Mouse (Mus musculus) liver, postnatal 0 days (tissue): Measurements from ENCODE around the gene Ltb4r1.

Source experiments
- CTCF ChIP-seq: sonication (generic); IDR thresholded peaks from 2 replicates; pipeline ENCODE4 v1.5.1; 2016; ENCODE audit warnings: antibody characterized with exemption, low read depth
- EP300 ChIP-seq: IDR thresholded peaks from 2 replicates; pipeline ENCODE4 v1.6.1; 2016; ENCODE audit warnings: antibody characterized with exemption, low read depth, mild to moderate bottlenecking

DNA sequence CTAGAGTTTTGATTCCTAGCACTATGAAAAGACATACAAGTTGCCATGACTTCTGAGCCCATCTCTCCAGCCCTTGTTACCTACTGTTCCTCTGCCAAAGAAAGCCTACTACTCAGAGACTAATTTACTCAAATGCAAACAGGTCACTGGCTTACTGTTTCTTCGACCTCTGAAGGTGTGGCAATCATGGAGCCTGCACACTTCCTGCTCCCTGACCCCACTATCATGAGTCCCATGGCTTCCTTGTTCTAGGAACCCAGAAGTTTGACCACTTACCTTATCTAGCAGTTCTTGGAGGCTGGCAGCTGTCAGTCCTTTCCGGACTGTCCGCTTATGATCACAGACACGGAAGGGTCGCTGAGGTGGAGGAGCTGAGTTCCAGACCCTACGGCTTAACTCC is 8.2 kb upstream of the Ltb4r1 start:
- TF ChIP-seq CTCF (no peak), EP300 (0 out of 2 replicates have a peak, but pooled peaks have one; percentile 18)
